Mouse (Mus musculus) cerebellum, adult (tissue): ENCODE results near the gene Nkx2-2.

Source experiments
- ATAC-seq: cut with Nextera tagmentation; 2 replicates; pipeline ENCODE4 v1.9.2; 2017; ENCODE audit warnings: mild to moderate bottlenecking, moderate library complexity, mixed read lengths; ENCODE audit not compliant: insufficient number of reproducible peaks, low FRiP score, low TSS enrichment

Nkx2-2 gene

GRCm38 (mm10) chr2:147193271-147194255, at the start of gene Nkx2-2:
TSS of gene Nkx2-2 (minus strand) at chr2:147194243.
- no peak for ATAC-seq

GRCm38 (mm10) chr2:147235707-147236290, 41.8 kb upstream of the Nkx2-2 start:
- no peak for ATAC-seq

- no peak for ATAC-seq
Measured at GRCm38 (mm10) chr2:147231175-147231574, 37.1 kb upstream of the Nkx2-2 start.

GRCm38 (mm10) chr2:147205076-147205615, 11.1 kb upstream of the Nkx2-2 start:
- ATAC-seq = no peak

- ATAC-seq = no peak; the same call in 1 of the 2 replicates
Measured at GRCm38 (mm10) chr2:147194711-147195615, 920 bp upstream of the Nkx2-2 start.

GRCm38 (mm10) chr2:147192731-147193130, 1.3 kb downstream of the Nkx2-2 start:
- ATAC-seq = no peak

GRCm38 (mm10) chr2:147190316-147191021, 3.6 kb downstream of the Nkx2-2 start:
- no peak for ATAC-seq

GRCm38 (mm10) chr2:147189546-147190315, 4.3 kb downstream of the Nkx2-2 start:
- ATAC-seq = no peak

GRCm38 (mm10) chr2:147188871-147189545, 5.0 kb downstream of the Nkx2-2 start:
- ATAC-seq = no peak

GRCm38 (mm10) chr2:147188074-147188700, 5.9 kb downstream of the Nkx2-2 start:
- no peak for ATAC-seq

- ATAC-seq = no peak
Measured at GRCm38 (mm10) chr2:147187061-147187870, 6.8 kb downstream of the Nkx2-2 start.

GRCm38 (mm10) chr2:147186261-147186681, 7.8 kb downstream of the Nkx2-2 start:
- no peak for ATAC-seq

- no peak for ATAC-seq
Measured at GRCm38 (mm10) chr2:147185561-147185960, 8.5 kb downstream of the Nkx2-2 start.

GRCm38 (mm10) chr2:147184071-147184990, 9.7 kb downstream of the Nkx2-2 start:
- no peak for ATAC-seq

GRCm38 (mm10) chr2:147183521-147183920, 10.5 kb downstream of the Nkx2-2 start:
- no peak for ATAC-seq

- no peak for ATAC-seq
Measured at GRCm38 (mm10) chr2:147182709-147183260, 11.3 kb downstream of the Nkx2-2 start.
